Mouse (Mus musculus) neural tube, embryonic 11.5 days (tissue): ENCODE data around the gene Axl. TPM values are rescaled to one million over a fixed set of nuclear protein-coding genes. Genes with fewer than 3 reads are reported as not detected.
A peak's percentile ranks its signal among the peaks of the same experiment; 100 is the strongest.

Experiments used
- ATAC-seq: fragments of 200-750 bp; cut with Nextera tagmentation; 2 replicates; pipeline ENCODE4 v1.8.0; 2017; ENCODE audit warnings: moderate number of reproducible peaks, mild to moderate bottlenecking, moderate TSS enrichment, moderate library complexity; ENCODE audit not compliant: insufficient read depth, low FRiP score, low TSS enrichment
- DNase-seq: peaks from one replicate; pipeline ENCODE4 v3.0.0-alpha.2; 2015; ENCODE audit warnings: low spot score
- H3K27ac ChIP-seq: fragments of 300-500 bp; sonication (generic); 2 replicates; pipeline ENCODE4 v1.5.1; 2014; ENCODE audit warnings: low read depth, mild to moderate bottlenecking, low read length
- H3K27me3 ChIP-seq: fragments of 300-500 bp; sonication (generic); 2 replicates; pipeline ENCODE4 v1.6.1; 2014; ENCODE audit warnings: mild to moderate bottlenecking, low read length, mixed read lengths; ENCODE audit not compliant: control insufficient read depth, insufficient read depth
- H3K36me3 ChIP-seq: fragments of 300-500 bp; sonication (generic); 2 replicates; pipeline ENCODE4 v1.6.1; 2014; ENCODE audit warnings: mild to moderate bottlenecking, low read length, moderate library complexity, mixed read lengths; ENCODE audit not compliant: control insufficient read depth, insufficient read depth
- H3K4me1 ChIP-seq: fragments of 300-500 bp; sonication (generic); 2 replicates; pipeline ENCODE4 v1.6.1; 2014; ENCODE audit warnings: low read length, mixed read lengths; ENCODE audit not compliant: control insufficient read depth, insufficient read depth
- H3K4me2 ChIP-seq: fragments of 300-500 bp; sonication (generic); 2 replicates; pipeline ENCODE4 v1.6.1; 2014; ENCODE audit warnings: low read depth, mild to moderate bottlenecking, moderate library complexity
- H3K4me3 ChIP-seq: fragments of 300-500 bp; sonication (generic); 2 replicates; pipeline ENCODE4 v1.5.1; 2014; ENCODE audit warnings: low read depth, low read length
- H3K9ac ChIP-seq: fragments of 300-500 bp; sonication (generic); 2 replicates; pipeline ENCODE4 v1.6.1; 2014; ENCODE audit warnings: mild to moderate bottlenecking, low read length
- H3K9me3 ChIP-seq: fragments of 300-500 bp; sonication (generic); 2 replicates; pipeline ENCODE4 v1.6.1; 2016; ENCODE audit warnings: low read length; ENCODE audit not compliant: control insufficient read depth
- WGBS: fragments of 180-500 bp; shearing (Covaris S2); extraction: QIAGEN DNeasy Blood & Tissue Kit; methylation state at CpG from one replicate; pipeline ENCODE4 v1.1.7; 2014; 5-methylcytosine and 5-hydroxymethylcytosine counted together
- polyA plus RNA-seq: library from polyadenylated mRNA; unstranded; fragments of >200 nt; fragmentation: Nextera tagmentation; extraction: Ambion mirVana; gene quantifications from 2 replicates; pipeline ENCODE4 v1.2.1, GENCODE M21; 2014

Gene Axl
- polyA plus RNA-seq, 1 experiment from 2014 or later: 29.9 TPM

DNA sequence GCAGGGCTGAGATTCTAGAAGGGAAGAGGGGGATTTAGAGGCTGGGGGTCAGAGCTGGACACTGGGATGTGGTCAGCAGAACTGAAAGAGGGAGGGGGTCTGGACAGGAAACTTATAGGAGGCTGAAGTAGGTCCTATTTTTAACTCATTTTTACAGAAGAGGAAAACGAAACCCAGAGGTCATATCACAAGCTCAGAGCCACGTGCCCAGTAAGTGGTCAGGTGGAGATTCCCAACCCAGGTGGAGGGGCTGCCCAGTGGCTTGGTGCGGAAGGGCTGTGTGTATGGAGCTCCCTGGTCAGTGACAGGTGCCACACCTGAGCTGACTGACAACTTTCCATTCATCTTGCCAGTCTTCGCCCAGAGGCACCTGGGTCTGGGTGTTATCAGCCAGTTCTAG, 1.5 kb downstream of the Axl start:
- Histone ChIP-seq H3K36me3 (no peaks in the 10 kb centered on the region), H3K9ac (no peak overlapping the region), H3K4me1 (peaks cover 7% of the 10 kb centered on the region), H3K4me2 (no peak overlapping the region), H3K27ac (no peak overlapping the region), H3K4me3 (no peak overlapping the region; the same call in 1 of the 2 replicates), H3K9me3 (no peaks in the 10 kb centered on the region), H3K27me3 (no peaks in the 10 kb centered on the region)
- DNase-seq (no peak), ATAC-seq (no peak)
- 75% methylated on average over 4 of the region's 4 CpGs for WGBS

- Histone ChIP-seq H3K27ac (no peak overlapping the region), H3K4me2 (no peak overlapping the region)
- WGBS: 84% methylated on average over 4 of the region's 4 CpGs
Measured at GRCm38 (mm10) chr7:25785752-25786151, 2.8 kb downstream of the Axl start.

DNA sequence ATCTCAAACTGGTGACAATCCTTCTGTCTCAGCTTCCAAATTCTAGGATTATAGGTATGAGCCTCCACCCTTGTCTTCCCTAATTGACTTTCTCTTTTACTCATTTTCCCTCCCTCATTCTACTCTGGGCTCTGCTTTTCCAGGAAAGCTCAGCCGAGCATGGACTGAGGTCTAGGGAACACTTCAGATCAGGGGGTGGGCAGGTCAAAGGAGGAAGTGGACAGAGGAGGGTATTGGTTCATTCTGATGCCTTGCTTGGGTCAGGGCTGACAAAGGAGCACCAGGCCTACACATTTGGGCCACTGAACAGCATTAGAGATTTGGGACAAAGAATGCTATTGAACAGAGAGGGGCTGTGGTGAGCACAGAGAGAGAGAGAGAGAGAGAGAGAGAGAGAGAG, 3.7 kb downstream of the Axl start:
- 52% methylated on average over 1 of the region's 1 CpGs for WGBS
- no peaks in the 10 kb centered on the region for H3K27me3 ChIP-seq
- no peak overlapping the region for H3K9ac ChIP-seq
- no peak overlapping the region for H3K4me3 ChIP-seq
- H3K9me3 ChIP-seq: no peaks in the 10 kb centered on the region
- H3K4me1 ChIP-seq: peaks cover 13% of the 10 kb centered on the region
- no peak overlapping the region for H3K27ac ChIP-seq
- ATAC-seq (no peak), DNase-seq (no peak)
- no peak overlapping the region for H3K4me2 ChIP-seq
- no peaks in the 10 kb centered on the region for H3K36me3 ChIP-seq

More at GRCm38 (mm10) chr7:25785752-25786151, 2.8 kb downstream of the Axl start:
- peaks cover 13% of the 10 kb centered on the region for H3K4me1 ChIP-seq
- H3K9me3 ChIP-seq: no peaks in the 10 kb centered on the region
- H3K4me3 ChIP-seq: no peak overlapping the region
- H3K36me3 ChIP-seq: no peaks in the 10 kb centered on the region
- ATAC-seq (no peak), DNase-seq (no peak)
- no peak overlapping the region for H3K9ac ChIP-seq
- H3K27me3 ChIP-seq: no peaks in the 10 kb centered on the region

DNA sequence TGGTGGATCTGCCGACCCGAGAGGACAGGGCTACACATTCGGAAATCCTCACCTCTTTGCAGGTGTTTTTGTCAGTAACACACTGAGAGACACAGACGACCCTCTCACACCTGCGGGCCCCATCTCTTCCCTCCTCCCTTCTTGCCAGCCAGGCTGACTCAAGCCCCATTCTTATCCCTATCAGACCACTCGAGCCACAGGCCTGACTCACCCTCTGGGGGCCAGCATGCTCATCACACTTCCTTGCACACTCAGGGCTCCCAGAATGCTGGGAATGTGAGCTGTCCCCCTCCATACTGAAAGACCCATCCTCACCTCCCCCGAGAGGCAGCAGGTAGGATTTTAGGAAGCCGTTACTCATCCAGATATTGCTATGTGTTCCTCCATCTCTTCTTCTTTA, 4.8 kb downstream of the Axl start:
- DNase-seq: no peak
- Histone ChIP-seq H3K9me3 (no peaks in the 10 kb centered on the region), H3K27ac (no peak overlapping the region), H3K4me3 (no peak overlapping the region), H3K9ac (no peak overlapping the region), H3K4me2 (no peak overlapping the region), H3K4me1 (peaks cover 12% of the 10 kb centered on the region), H3K27me3 (no peaks in the 10 kb centered on the region), H3K36me3 (no peaks in the 10 kb centered on the region)
- no peak for ATAC-seq
- 66% methylated on average over 8 of the region's 8 CpGs for WGBS

- WGBS: 79% methylated on average over 6 of the region's 6 CpGs
- H3K4me3 ChIP-seq: no peak overlapping the region
- no peak for DNase-seq
Measured at GRCm38 (mm10) chr7:25782744-25783143, 5.8 kb downstream of the Axl start.

DNA sequence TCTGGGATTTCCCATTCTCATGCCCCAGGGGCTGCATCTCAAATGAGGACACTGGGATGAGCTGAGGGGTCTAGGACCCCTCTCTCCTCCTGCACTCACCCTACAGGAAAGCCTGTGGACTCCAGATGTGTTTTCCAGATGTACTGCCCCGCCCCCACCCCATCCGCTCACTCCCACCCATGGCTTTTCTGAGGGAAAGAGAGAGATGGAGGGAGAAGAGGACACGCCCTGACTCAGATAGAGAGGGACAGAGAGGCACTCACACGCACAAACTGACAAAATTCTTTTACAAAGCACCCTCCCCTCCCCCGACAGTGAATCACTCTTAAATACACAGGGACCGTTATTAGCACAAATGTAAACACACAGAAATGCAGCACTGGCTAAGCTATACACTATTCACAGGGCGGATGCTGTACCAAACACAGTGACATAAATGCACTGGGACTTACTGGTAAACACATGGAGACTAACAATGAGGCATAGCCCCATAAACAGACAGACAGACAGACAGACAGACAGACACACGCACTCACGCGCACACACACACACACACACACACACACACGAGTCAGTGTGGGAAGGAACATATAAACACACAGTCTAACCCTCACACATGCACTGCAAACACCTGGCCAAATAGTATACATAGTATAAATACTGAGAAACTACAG, 6.4 kb downstream of the Axl start:
- ATAC-seq (peak; percentile 67; the same call in 1 of the 2 replicates), DNase-seq (peak; percentile 46)
- WGBS: 42% methylated on average over 11 of the region's 11 CpGs
- H3K27me3 ChIP-seq: no peaks in the 10 kb centered on the region
- no peak overlapping the region for H3K27ac ChIP-seq
- no peaks in the 10 kb centered on the region for H3K9me3 ChIP-seq
- H3K4me2 ChIP-seq: peak overlapping the region; percentile 57
- H3K4me3 ChIP-seq: peak overlapping the region; percentile 27
- H3K9ac ChIP-seq: peak overlapping the region; percentile 65
- peaks cover 7% of the 10 kb centered on the region; the same call in 1 of the 2 replicates for H3K4me1 ChIP-seq
- H3K36me3 ChIP-seq: no peaks in the 10 kb centered on the region

More at GRCm38 (mm10) chr7:25782744-25783143, 5.8 kb downstream of the Axl start:
- Histone ChIP-seq H3K9me3 (no peaks in the 10 kb centered on the region), H3K27ac (no peak overlapping the region), H3K4me1 (peaks cover 7% of the 10 kb centered on the region; the same call in 1 of the 2 replicates), H3K36me3 (no peaks in the 10 kb centered on the region), H3K9ac (no peak overlapping the region), H3K4me2 (no peak overlapping the region), H3K27me3 (no peaks in the 10 kb centered on the region)
- ATAC-seq: no peak

DNA sequence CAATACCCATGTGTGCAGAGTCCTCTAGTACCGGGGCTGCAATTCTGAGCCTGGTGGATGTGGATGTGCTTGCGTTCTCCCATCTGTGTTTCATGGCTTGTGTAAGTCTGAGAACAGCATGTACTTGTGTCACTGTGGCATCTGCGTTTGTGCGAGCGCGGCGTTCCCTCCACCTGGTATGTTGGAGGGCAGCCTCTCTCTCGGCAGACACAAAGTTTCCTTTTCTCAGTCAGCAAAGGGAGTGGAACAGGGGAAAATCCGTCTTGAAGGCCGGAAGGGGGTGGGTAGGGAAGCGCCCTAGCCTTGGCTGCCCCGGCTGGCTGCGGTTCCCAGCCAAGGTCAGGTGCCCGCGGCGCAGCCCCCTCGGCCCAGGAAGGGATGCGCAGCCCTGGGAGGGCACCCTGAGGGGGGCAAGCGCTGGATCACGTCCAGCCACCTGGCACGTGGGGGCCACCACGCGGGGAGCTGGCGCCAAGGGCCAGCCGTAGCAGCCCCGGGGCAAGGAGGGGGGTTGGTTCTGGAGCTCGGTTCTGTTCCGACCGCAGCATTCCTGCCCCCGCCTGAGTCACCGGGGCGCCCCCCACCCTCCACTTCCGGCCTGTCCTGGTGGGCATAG, 7.1 kb downstream of the Axl start:
- 0 out of 2 replicates have a peak, but pooled peaks have one; percentile 9 for ATAC-seq

DNA sequence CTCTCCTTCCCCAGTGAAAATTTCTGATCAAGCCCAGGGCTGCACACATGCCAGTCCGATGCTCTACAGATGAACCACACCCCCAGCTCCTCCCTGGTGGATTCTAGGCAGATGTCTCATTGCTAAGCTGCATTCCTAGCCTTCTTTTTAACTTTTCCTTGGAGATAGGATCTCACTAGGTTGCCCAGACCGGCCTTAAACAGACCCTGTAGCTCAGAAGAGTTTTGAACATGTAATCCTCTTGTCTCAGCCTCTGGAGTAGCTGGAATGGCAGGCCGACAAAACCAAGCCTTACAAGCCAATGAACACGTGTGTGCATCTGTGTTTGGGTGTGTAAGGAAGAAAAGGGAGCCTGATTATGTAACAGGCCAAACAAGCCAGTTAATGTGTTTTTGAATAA, 7.8 kb downstream of the Axl start:
- Histone ChIP-seq H3K27me3 (no peaks in the 10 kb centered on the region), H3K4me3 (no peak overlapping the region), H3K9ac (no peak overlapping the region), H3K27ac (no peak overlapping the region), H3K4me1 (peaks cover 7% of the 10 kb centered on the region; the same call in 1 of the 2 replicates), H3K36me3 (no peaks in the 10 kb centered on the region), H3K9me3 (no peaks in the 10 kb centered on the region), H3K4me2 (no peak overlapping the region)
- no peak for ATAC-seq
- DNase-seq: no peak
- WGBS: 68% methylated on average over 4 of the region's 4 CpGs

More for the DNA sequence above, 7.1 kb downstream of the Axl start:
- Histone ChIP-seq H3K36me3 (no peaks in the 10 kb centered on the region), H3K27ac (no peak overlapping the region), H3K4me2 (peak overlapping the region; percentile 57), H3K9me3 (no peaks in the 10 kb centered on the region), H3K27me3 (no peaks in the 10 kb centered on the region), H3K9ac (peak overlapping the region; percentile 65), H3K4me1 (peaks cover 7% of the 10 kb centered on the region; the same call in 1 of the 2 replicates), H3K4me3 (peak overlapping the region; percentile 27)
- WGBS: 8% methylated on average over 29 of the region's 33 CpGs
- DNase-seq: peak; percentile 26

GRCm38 (mm10) chr7:25780021-25780420, 8.5 kb downstream of the Axl start:
- H3K4me3 ChIP-seq: no peak overlapping the region
- H3K9ac ChIP-seq: no peak overlapping the region
- peaks cover 7% of the 10 kb centered on the region; the same call in 1 of the 2 replicates for H3K4me1 ChIP-seq
- ATAC-seq: no peak
- 87% methylated on average over 5 of the region's 5 CpGs for WGBS
- no peak overlapping the region for H3K27ac ChIP-seq
- H3K27me3 ChIP-seq: no peaks in the 10 kb centered on the region
- no peak for DNase-seq
- H3K36me3 ChIP-seq: no peaks in the 10 kb centered on the region
- no peak overlapping the region for H3K4me2 ChIP-seq
- no peaks in the 10 kb centered on the region for H3K9me3 ChIP-seq
